Mouse (Mus musculus) liver, embryonic 15.5 days (tissue): Measurements from ENCODE around the gene Bfsp2. TPM values are rescaled to one million over a fixed set of nuclear protein-coding genes. Genes with fewer than 3 reads are reported as not detected.

Experiments used
- ATAC-seq: fragments of 200-750 bp; cut with Nextera tagmentation; 2 replicates; pipeline ENCODE4 v1.8.0; 2017; ENCODE audit warnings: moderate number of reproducible peaks, mild to moderate bottlenecking, moderate library complexity; ENCODE audit not compliant: insufficient read depth
- H3K27ac ChIP-seq: fragments of 300-500 bp; sonication (generic); replicated peaks from 2 replicates; pipeline ENCODE4 v1.5.1; 2015; ENCODE audit warnings: mild to moderate bottlenecking, inconsistent platforms
- H3K27me3 ChIP-seq: fragments of 300-500 bp; sonication (generic); 2 replicates; pipeline ENCODE4 v1.6.1; 2015; ENCODE audit warnings: mild to moderate bottlenecking, inconsistent platforms
- H3K36me3 ChIP-seq: fragments of 300-500 bp; sonication (generic); replicated peaks from 2 replicates; pipeline ENCODE4 v1.6.1; 2015; ENCODE audit warnings: moderate library complexity, mild to moderate bottlenecking, inconsistent platforms
- H3K4me1 ChIP-seq: fragments of 300-500 bp; sonication (generic); replicated peaks from 2 replicates; pipeline ENCODE4 v1.6.1; 2015; ENCODE audit warnings: inconsistent platforms
- H3K4me2 ChIP-seq: fragments of 300-500 bp; sonication (generic); 2 replicates; pipeline ENCODE4 v1.6.1; 2015; ENCODE audit warnings: moderate library complexity, mild to moderate bottlenecking, inconsistent platforms
- H3K4me3 ChIP-seq: fragments of 300-500 bp; sonication (generic); replicated peaks from 2 replicates; pipeline ENCODE4 v1.5.1; 2015; ENCODE audit warnings: mild to moderate bottlenecking, inconsistent platforms
- H3K9ac ChIP-seq: fragments of 300-500 bp; sonication (generic); 2 replicates; pipeline ENCODE4 v1.6.1; 2015; ENCODE audit warnings: moderate library complexity, mild to moderate bottlenecking, inconsistent platforms
- H3K9me3 ChIP-seq: fragments of 300-500 bp; sonication (generic); replicated peaks from 2 replicates; pipeline ENCODE4 v1.6.1; 2016; ENCODE audit warnings: inconsistent platforms
- WGBS: fragments of 180-500 bp; shearing (Covaris S2); methylation state at CpG from one replicate; pipeline ENCODE4 v1.1.7; 2015; ENCODE audit warnings: mixed read lengths; ENCODE audit not compliant: insufficient replicate concordance; 5-methylcytosine and 5-hydroxymethylcytosine counted together
- polyA plus RNA-seq: library from polyadenylated mRNA; unstranded; fragments of >200 nt; fragmentation: Nextera tagmentation; extraction: Ambion mirVana; gene quantifications from 2 replicates; pipeline ENCODE4 v1.2.1, GENCODE M21; 2015

The Bfsp2 gene
- polyA plus RNA-seq, 1 experiment from 2014 or later = 2.5 TPM

DNA sequence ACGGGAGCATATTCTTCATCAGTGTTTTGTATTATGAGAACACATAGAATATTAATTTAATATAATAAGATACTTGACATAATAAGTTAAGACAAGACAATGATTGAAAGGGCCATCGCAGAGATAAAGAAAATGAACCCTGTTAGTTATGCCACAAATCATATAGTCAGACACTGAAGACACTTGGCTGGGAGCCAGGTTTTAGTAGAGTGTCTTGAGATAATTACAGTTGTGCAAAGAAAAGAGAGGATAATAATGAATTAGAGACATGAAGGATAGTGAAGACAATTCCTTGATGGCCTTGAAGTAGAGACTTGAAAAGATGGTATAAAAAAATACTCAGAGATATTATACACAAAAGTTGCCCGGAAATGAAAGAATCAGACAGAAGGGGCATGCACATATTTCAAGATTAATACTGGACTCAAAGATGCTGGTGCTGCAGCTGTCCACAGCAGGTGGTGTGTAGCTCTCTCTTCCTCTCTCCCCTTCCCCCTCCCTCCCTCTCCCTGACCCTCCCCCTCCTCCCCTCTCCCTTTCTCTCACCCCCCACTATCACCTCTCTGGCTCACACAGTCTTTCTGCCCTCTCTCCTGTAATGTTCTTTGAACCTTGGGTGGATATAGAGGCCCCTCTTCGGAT is 72.0 kb downstream of the Bfsp2 start:
- WGBS = 53% methylated on average over 4 of the region's 4 CpGs
- Histone ChIP-seq H3K27ac (no peak overlapping the region), H3K9ac (no peak overlapping the region), H3K4me3 (no peak overlapping the region), H3K4me1 (no peaks in the 10 kb centered on the region), H3K27me3 (no peaks in the 10 kb centered on the region), H3K36me3 (no peaks in the 10 kb centered on the region), H3K4me2 (no peak overlapping the region), H3K9me3 (no peaks in the 10 kb centered on the region)
- no peak for ATAC-seq

DNA sequence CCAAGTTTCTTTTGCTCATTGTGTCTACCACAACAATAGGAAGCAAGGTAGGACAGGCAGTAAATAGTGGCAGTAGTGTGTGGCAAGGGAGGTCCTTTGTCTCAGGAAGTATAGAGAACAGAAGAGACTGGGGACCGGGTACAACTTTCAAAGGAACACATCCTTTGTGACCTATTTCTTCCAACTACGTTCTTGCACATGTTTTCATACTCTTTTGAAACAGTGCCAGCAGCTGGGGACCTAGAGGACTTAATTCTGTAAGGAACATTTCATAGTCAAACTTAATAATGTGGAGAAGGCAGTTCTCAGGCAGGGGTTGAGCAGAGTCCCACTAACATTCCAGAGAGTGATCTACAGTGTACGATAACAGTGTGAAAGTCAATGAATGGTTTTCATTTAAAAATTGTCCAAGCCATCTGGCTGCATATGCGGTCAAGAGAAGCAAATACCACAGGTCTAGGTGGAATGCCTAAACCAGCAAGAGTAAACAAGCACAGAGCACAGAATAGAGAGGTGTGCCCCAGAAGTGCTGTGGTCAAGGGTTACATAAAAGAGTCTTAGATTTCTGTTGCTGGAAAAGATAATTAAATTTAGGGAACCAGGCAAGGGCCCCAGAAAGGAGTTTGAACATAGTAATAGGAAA is 76.8 kb downstream of the Bfsp2 start:
- Histone ChIP-seq H3K4me3 (no peak overlapping the region), H3K9me3 (no peaks in the 10 kb centered on the region), H3K4me2 (no peak overlapping the region), H3K9ac (no peak overlapping the region), H3K27ac (no peak overlapping the region), H3K4me1 (no peaks in the 10 kb centered on the region), H3K27me3 (no peaks in the 10 kb centered on the region), H3K36me3 (no peaks in the 10 kb centered on the region)
- no peak for ATAC-seq
- 55% methylated on average over 4 of the region's 4 CpGs for WGBS

DNA sequence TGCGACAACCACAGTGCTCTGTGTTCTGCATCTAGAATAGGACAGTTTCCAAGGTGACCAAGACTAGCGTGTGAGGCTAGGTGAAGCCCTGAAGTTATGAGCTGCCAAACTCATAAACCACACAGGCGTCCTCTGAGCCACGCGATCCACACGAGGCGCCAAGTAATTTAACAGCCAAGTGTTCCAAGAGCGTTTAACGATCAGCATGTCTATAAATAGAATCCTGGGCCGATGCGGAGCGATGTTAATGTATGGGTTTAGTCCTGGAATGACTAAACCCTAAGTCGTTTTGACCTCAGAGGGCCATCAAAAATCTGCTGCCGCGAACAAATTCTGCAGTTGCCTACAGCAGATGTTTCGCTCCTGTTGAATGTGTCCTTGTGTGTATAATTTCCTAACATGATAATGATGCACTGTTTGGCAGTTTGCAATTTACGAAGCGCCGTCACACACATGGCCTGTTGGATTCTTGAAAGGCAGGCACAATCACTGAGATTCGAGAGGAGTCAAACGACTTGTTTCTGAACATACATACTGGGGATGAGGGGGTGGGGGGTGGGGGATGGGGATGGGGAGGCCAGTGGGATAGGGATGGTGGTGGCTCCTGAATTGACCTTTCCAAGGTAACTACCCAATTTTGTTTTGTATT is 81.6 kb downstream of the Bfsp2 start:
- no peak for ATAC-seq

DNA sequence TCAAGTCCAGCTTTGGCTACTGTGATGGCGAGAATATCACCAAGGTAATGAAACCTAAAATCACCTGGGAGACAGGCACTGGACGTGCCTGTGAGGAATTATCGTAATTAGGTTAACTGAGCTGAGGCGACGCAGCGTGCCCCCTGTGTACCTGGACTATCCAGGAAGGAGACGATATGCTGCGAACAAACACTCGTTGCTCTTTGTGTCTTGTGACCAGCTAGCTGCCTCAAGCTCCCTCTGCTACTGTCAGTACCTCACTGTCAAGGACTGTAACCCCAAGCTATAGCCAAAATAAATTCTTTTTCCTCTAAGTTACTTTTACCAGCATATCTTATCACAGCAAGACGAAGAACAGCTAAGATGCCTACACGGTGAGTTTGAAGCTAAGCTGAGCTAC is 87.0 kb downstream of the Bfsp2 start:
- H3K9ac ChIP-seq = no peak overlapping the region
- ATAC-seq = no peak
- H3K4me1 ChIP-seq = no peaks in the 10 kb centered on the region; the same call in 1 of the 2 replicates
- no peaks in the 10 kb centered on the region for H3K36me3 ChIP-seq
- no peak overlapping the region for H3K4me2 ChIP-seq
- WGBS = 76% methylated on average over 11 of the region's 11 CpGs
- no peak overlapping the region for H3K27ac ChIP-seq
- H3K27me3 ChIP-seq = no peaks in the 10 kb centered on the region
- no peaks in the 10 kb centered on the region for H3K9me3 ChIP-seq
- no peak overlapping the region for H3K4me3 ChIP-seq

More for the DNA sequence above, 81.6 kb downstream of the Bfsp2 start:
- no peaks in the 10 kb centered on the region for H3K4me1 ChIP-seq
- H3K27ac ChIP-seq = no peak overlapping the region
- 73% methylated on average over 21 of the region's 21 CpGs for WGBS
- H3K4me2 ChIP-seq = no peak overlapping the region
- no peak overlapping the region for H3K9ac ChIP-seq
- H3K36me3 ChIP-seq = no peaks in the 10 kb centered on the region
- H3K27me3 ChIP-seq = no peaks in the 10 kb centered on the region
- H3K9me3 ChIP-seq = no peaks in the 10 kb centered on the region
- H3K4me3 ChIP-seq = no peak overlapping the region

DNA sequence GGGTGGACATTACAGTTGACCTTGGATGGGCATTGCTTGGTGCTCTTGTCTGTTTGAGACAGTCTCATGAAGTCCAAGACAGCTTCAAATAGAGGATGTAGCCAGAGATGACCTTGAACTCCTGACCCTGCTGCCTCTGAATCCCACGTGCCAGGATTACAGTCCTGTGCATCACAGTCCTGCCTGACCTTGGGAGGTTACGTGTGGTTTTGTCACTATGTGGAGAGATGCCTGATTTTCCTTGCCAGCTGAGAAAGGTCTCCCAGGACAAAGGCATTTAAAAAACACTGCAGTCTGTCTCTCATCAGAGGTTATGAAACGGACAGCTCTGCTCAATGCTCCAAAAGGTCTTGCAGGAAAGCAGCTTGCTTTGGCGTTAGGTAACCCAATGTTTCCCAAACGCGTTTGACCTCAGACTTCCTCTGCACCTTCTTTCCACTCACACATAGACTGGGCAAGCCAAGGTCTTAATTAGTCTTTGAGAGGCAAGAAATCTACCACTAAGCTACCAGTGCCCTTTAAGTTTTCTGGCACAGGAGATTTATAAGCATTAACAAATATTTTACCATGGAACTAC is 88.3 kb downstream of the Bfsp2 start:
- H3K36me3 ChIP-seq = no peaks in the 10 kb centered on the region
- no peak for ATAC-seq
- H3K9me3 ChIP-seq = no peaks in the 10 kb centered on the region
- H3K4me2 ChIP-seq = no peak overlapping the region
- WGBS = 56% methylated on average over 6 of the region's 6 CpGs
- H3K27ac ChIP-seq = no peak overlapping the region
- H3K4me3 ChIP-seq = no peak overlapping the region
- no peaks in the 10 kb centered on the region for H3K27me3 ChIP-seq
- no peak overlapping the region for H3K9ac ChIP-seq
- no peaks in the 10 kb centered on the region; the same call in 1 of the 2 replicates for H3K4me1 ChIP-seq

DNA sequence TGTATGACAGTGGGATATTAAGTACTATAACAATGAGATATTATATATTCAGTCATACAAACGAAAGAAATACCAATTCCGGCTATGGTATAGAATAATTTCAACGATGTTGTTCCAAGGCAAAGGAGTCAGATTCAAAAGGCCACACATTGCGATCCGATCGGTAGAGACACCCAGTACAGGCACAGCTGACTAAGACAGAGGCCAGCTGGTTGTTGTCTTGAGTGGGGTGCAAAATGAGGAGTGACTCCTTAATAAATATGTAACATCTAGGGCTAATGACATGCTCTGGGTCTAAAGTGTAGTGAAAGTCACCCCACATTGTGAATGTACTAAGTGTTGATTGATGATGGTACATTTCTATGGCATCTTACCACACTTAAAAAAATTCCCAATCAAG is 91.0 kb downstream of the Bfsp2 start:
- Histone ChIP-seq H3K9ac (no peak overlapping the region), H3K36me3 (no peaks in the 10 kb centered on the region), H3K4me3 (no peak overlapping the region), H3K4me1 (no peaks in the 10 kb centered on the region; the same call in 1 of the 2 replicates), H3K27ac (no peak overlapping the region), H3K27me3 (no peaks in the 10 kb centered on the region), H3K9me3 (no peaks in the 10 kb centered on the region), H3K4me2 (no peak overlapping the region)
- 77% methylated on average over 6 of the region's 6 CpGs for WGBS
- no peak for ATAC-seq

DNA sequence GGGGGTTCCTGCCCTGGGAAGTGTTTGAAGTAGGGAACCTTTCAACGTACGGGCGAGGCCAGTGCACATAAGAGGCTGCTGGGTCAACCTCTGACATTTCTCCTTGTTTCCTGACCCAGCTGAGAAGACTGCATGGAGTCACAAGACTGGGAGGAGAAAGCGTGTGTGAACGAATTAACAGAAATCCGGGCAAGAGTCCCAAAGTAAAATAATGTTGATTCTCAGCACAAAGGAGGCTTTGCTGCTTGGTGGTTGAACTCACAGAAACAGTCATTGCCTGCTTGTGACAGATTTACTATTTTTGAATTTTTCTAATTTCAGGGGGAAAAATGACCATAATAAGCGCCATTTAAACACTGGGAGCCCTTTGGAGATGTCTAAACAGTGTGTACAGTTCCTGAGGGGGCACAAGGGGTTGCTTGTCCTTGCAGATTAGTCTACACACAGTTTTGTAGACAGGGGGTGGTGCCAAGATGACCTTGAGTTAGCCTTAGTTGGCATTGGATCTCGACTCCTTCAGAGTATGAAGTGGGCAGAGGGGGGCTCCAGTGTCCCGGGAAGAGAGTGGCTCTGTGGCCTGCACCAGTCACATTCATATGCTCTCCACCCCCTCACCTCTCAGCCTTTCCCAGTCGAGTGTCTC is 93.1 kb downstream of the Bfsp2 start:
- H3K27ac ChIP-seq = no peak overlapping the region
- no peak overlapping the region for H3K9ac ChIP-seq
- 58% methylated on average over 10 of the region's 10 CpGs for WGBS

DNA sequence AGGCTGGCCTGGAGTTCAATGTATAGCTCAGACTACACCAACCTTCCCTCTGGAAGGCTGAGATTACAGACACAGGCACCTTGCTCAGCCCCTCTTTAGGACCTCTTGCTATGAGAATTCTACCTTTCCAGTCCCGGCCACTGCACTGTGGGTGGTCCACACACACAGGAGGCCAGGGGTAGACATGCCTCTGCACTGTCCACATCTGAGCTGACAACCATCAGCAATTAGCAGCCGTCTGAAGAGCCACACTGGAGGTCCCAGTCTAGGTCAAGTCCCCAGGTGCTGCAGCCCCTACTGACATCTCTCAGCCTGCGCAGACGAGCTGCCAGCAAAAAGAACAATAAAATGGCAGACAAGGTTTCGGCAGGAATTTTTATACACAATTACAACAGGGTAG is 93.6 kb downstream of the Bfsp2 start:
- no peak for ATAC-seq
- H3K4me1 ChIP-seq = no peaks in the 10 kb centered on the region; the same call in 1 of the 2 replicates
- WGBS = 60% methylated on average over 5 of the region's 5 CpGs

More for the DNA sequence above, 93.1 kb downstream of the Bfsp2 start:
- H3K9me3 ChIP-seq = no peaks in the 10 kb centered on the region
- no peak overlapping the region for H3K4me2 ChIP-seq
- no peaks in the 10 kb centered on the region for H3K36me3 ChIP-seq
- no peak for ATAC-seq
- H3K4me1 ChIP-seq = no peaks in the 10 kb centered on the region; the same call in 1 of the 2 replicates
- no peaks in the 10 kb centered on the region for H3K27me3 ChIP-seq
- H3K4me3 ChIP-seq = no peak overlapping the region

DNA sequence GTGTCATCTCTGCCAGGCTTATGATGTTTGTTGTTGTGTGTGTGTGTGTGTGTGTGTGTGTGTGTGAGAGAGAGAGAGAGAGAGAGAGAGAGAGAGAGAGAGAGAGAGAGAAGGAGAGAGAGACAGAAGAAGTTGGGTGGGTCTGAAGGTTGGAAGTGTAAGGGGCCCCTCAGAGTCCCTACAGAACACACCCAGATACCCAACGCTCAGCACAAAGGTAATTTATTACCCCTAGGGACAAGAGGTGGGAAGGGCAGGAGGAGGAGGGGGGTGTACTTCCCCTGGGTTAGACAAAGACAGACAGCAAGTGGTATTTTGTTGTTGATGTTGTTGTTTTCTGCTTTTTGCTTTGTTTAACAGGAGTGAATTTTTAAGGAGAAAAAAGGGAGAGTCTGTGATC is 94.6 kb downstream of the Bfsp2 start:
- Histone ChIP-seq H3K4me1 (no peaks in the 10 kb centered on the region; the same call in 1 of the 2 replicates), H3K9ac (no peak overlapping the region), H3K4me2 (no peak overlapping the region), H3K27ac (no peak overlapping the region), H3K9me3 (no peaks in the 10 kb centered on the region), H3K4me3 (no peak overlapping the region), H3K27me3 (no peaks in the 10 kb centered on the region), H3K36me3 (no peaks in the 10 kb centered on the region)
- no peak for ATAC-seq
- WGBS = 16% methylated on average over 1 of the region's 1 CpGs

More for the DNA sequence above, 93.6 kb downstream of the Bfsp2 start:
- H3K27me3 ChIP-seq = no peaks in the 10 kb centered on the region
- no peaks in the 10 kb centered on the region for H3K36me3 ChIP-seq
- no peaks in the 10 kb centered on the region for H3K9me3 ChIP-seq
- no peak overlapping the region for H3K4me2 ChIP-seq
- H3K4me3 ChIP-seq = no peak overlapping the region
- H3K9ac ChIP-seq = no peak overlapping the region
- H3K27ac ChIP-seq = no peak overlapping the region

DNA sequence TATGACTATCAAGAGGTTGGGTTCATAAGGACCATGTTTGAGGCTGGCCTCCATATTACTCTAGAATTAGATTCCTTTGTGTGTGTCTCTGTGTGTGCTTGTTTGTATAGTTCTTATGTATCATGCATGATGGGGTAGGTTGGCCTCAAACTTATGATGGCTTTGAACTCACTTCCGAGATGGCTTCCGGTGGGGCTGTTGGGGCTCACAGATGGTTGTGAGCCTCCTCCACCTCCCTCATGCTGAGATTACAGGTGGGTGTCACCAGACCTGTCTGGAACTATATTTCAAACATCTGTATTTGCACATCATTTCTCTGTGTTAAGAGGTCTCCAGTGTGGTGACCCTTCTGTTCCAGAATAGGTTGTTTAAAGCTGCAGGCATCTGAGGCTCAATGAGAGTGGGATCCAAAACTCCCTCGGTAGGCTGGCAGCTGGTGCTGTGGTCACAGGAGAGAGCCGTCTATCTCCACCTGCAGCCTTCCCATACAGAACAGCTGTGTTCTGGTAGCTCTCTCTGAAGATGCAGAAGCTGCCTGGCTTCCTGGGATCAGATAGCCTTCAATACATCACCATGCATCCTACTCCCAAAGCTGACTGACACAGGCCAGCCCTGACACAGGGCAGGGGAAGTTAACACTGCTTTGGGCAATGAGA is 96.0 kb downstream of the Bfsp2 start:
- H3K9me3 ChIP-seq = no peaks in the 10 kb centered on the region
- no peak overlapping the region for H3K4me3 ChIP-seq
- no peaks in the 10 kb centered on the region for H3K36me3 ChIP-seq
- no peak overlapping the region for H3K27ac ChIP-seq
- ATAC-seq = no peak
- WGBS = 65% methylated on average over 4 of the region's 4 CpGs
- H3K4me1 ChIP-seq = no peaks in the 10 kb centered on the region; the same call in 1 of the 2 replicates
- H3K4me2 ChIP-seq = no peak overlapping the region
- H3K9ac ChIP-seq = no peak overlapping the region
- no peaks in the 10 kb centered on the region for H3K27me3 ChIP-seq
